Mouse (Mus musculus) CH12.LX (cell line): ENCODE measurements at regions not wholly inside any gene's neighbourhood (a gene's known extent, or its start where the extent isn't known, plus 50 kb on each side); places are given as distances from the start of the nearest gene placed in this dataset.

ENCODE experiments used
- RCOR1 ChIP-seq: conservative IDR thresholded peaks from 2 replicates; pipeline ENCODE4 v1.6.1; 2012; ENCODE audit warnings: low read depth, mild to moderate bottlenecking, inconsistent platforms, low read length, improper control_type of control experiment
- TCF12 ChIP-seq: IDR thresholded peaks from 2 replicates; pipeline ENCODE4 v1.6.1; 2014; ENCODE audit warnings: low read depth, mild to moderate bottlenecking, inconsistent platforms, low read length, improper control_type of control experiment
- ZNF384 ChIP-seq: IDR thresholded peaks from 2 replicates; pipeline ENCODE4 v1.6.1; 2012; ENCODE audit warnings: low read depth, low read length, improper control_type of control experiment, inconsistent platforms

DNA sequence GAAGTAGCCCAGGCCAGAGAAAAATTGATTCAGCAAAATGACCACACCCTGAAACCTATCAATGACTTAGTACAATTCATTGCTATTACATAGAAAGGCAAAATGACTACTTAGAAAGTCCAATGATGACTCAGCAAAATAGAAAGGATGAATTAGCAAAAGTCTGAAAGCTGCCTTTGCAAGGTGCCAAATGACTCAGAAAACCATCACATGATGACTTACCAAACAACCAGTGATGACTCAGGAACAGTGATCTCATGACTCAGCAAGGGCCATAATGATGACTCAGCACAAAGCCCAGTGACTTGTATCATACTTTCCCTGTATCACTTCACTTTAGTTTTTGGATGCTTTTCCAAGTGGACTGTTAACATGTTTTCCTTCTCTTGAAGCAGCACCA lies 535.6 kb upstream of the Camk1g start:
- TF ChIP-seq ZNF384 (no peak), TCF12 (no peak), RCOR1 (no peak)
